Mouse (Mus musculus) heart, adult 18-20 months (tissue): ENCODE data around the gene 2310034G01Rik. TPM values are rescaled to one million over a fixed set of nuclear protein-coding genes. Genes with fewer than 3 reads are reported as not detected.

ENCODE experiments used
- microRNA-seq, 2 experiments: library from miRNA; unstranded; fragments of <30 nt; microRNA quantifications; one replicate each; pipeline ENCODE4 v1.2.0; 2022
- total RNA-seq, 2 experiments: library from RNA; stranded (reverse); gene quantifications; 2 replicates each; pipeline ENCODE4 v1.2.3; 2021

The 2310034G01Rik gene
- total RNA-seq, 2 experiments from 2014 or later, result 0.69 TPM

Small RNAs within 50 kb of the gene (microRNA-seq; reads per million reads assigned to microRNA genes)
- 1.9 to 2.7 reads per million in 2 experiments for gene Mir146b

Other genes with a start within 250 kb of the 2310034G01Rik start
- 1 to 10 TPM in 1 of 2 experiments, not detected in 1; 5.1 TPM for gene Elovl3, start 218.4 kb downstream of the 2310034G01Rik start, total RNA-seq
- 1 to 10 TPM; 1.1 to 1.3 TPM for gene Pitx3, start 202.0 kb downstream of the 2310034G01Rik start, total RNA-seq
- gene Gbf1, start 197.8 kb downstream of the 2310034G01Rik start, total RNA-seq, result 10 to 100 TPM; 38.4 to 41.8 TPM
- gene Nfkb2, start 46.0 kb downstream of the 2310034G01Rik start, total RNA-seq, result 10 to 100 TPM; 19.7 to 22.1 TPM
- under 1 TPM; 0.51 to 0.60 TPM for gene Psd, start 23.1 kb downstream of the 2310034G01Rik start, total RNA-seq
- gene Fbxl15, start 22.1 kb downstream of the 2310034G01Rik start, total RNA-seq, result 1 to 10 TPM; 6.5 to 6.9 TPM
- 10 to 100 TPM; 91.4 to 92.1 TPM for gene Cuedc2, start 11.6 kb downstream of the 2310034G01Rik start, total RNA-seq
- 1 to 10 TPM; 3.7 to 4.0 TPM for gene Mfsd13a, start 9.2 kb downstream of the 2310034G01Rik start, total RNA-seq
- gene Actr1a, start 45.4 kb upstream of the 2310034G01Rik start, total RNA-seq, result 10 to 100 TPM; 86.6 to 89.7 TPM
- gene Sufu, start 46.6 kb upstream of the 2310034G01Rik start, total RNA-seq, result 10 to 100 TPM; 10.1 to 11.6 TPM
- gene Trim8, start 151.4 kb upstream of the 2310034G01Rik start, total RNA-seq, result 10 to 100 TPM; 33.9 to 38.8 TPM
- gene Arl3, start 222.9 kb upstream of the 2310034G01Rik start, total RNA-seq, result 10 to 100 TPM; 34.6 to 38.1 TPM
- 1 to 10 TPM; 2.0 to 2.8 TPM for gene Sfxn2, start 223.1 kb upstream of the 2310034G01Rik start, total RNA-seq
- 10 to 100 TPM; 46.9 to 60.7 TPM for gene Wbp1l, start 248.8 kb upstream of the 2310034G01Rik start, total RNA-seq